Mouse (Mus musculus) myocyte (in vitro differentiated cells): ENCODE measurements around the gene Nfia.

ENCODE experiments used
- CEBPB ChIP-seq: IDR thresholded peaks from 2 replicates; pipeline ENCODE4 v1.6.1; 2011; ENCODE audit warnings: mild to moderate bottlenecking, moderate library complexity; ENCODE audit not compliant: poor library complexity, insufficient read depth, severe bottlenecking
- E2F4 ChIP-seq: IDR thresholded peaks from one replicate; pipeline ENCODE4 v1.6.1; 2011; ENCODE audit warnings: mild to moderate bottlenecking, control low read depth, moderate library complexity; ENCODE audit not compliant: insufficient read depth
- MAX ChIP-seq: IDR thresholded peaks from one replicate; pipeline ENCODE4 v1.6.1; 2011; ENCODE audit warnings: low read depth, mild to moderate bottlenecking, control low read depth
- MYOD1 ChIP-seq, 3 experiments: IDR thresholded peaks; one replicate each; pipeline ENCODE4 v1.6.1; 2011; ENCODE audit warnings: control low read depth in 2 of 3, low read depth in 2 of 3, mild to moderate bottlenecking in 2 of 3, moderate library complexity in 1 of 3; ENCODE audit not compliant: insufficient read length in 2 of 3, control insufficient read depth in 1 of 3
- POLR2A ChIP-seq: IDR thresholded peaks from one replicate; pipeline ENCODE4 v1.6.1; 2011; ENCODE audit warnings: low read depth, mild to moderate bottlenecking, control low read depth, moderate library complexity; ENCODE audit not compliant: insufficient read length
- POLR2AphosphoS2 ChIP-seq: IDR thresholded peaks from one replicate; pipeline ENCODE4 v1.6.1; 2011; ENCODE audit warnings: low read depth, control low read depth; ENCODE audit not compliant: insufficient read length
- TCF12 ChIP-seq: IDR thresholded peaks from one replicate; pipeline ENCODE4 v1.6.1; 2011; ENCODE audit warnings: mild to moderate bottlenecking, control low read depth; ENCODE audit not compliant: poor library complexity, insufficient read depth, severe bottlenecking
- USF1 ChIP-seq: IDR thresholded peaks from one replicate; pipeline ENCODE4 v1.6.1; 2011; ENCODE audit warnings: low read depth, mild to moderate bottlenecking, control low read depth, moderate library complexity

DNA sequence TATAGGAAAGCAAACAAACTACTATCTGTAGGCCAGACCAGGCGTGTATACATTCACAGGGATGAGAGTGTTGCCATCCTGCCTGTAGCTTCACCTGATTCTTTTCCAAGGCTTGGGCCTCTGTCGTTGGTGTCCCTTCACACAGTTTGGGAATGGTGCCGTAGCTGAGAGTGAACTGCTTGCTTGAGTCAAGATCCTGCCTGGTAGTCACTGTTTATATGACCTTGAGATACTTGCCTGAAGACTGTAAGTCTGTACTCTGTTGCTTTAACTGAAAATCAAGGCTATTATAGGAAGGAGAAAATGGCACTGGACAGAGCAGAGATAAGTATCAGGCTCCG is 214.2 kb downstream of the Nfia start:
- TF ChIP-seq MAX (no peak), POLR2A (no peak), POLR2AphosphoS2 (no peak), USF1 (no peak), MYOD1 (IDR thresholded peaks at IDR 0.05; ENCODE audit: control insufficient read depth in 1 of 3, insufficient read length in 2 of 3, low read depth in 2 of 3) (no peak), CEBPB (no peak), TCF12 (no peak), E2F4 (no peak)
